8 mouse cellular contexts compared by ENCODE assay signal in genomic region chr12:80389448-80389847, GRCm38 (mm10). TPM values are rescaled to one million over a fixed set of nuclear protein-coding genes. Genes with fewer than 3 reads are reported as not detected.
DNase-seq lines count a peak whose midpoint lies in the region.

No protein-coding gene starts in this region.

- intact Hi-C loops in heart, postnatal 10 days (cut with DNase I): loop anchor here (1.0 kb wide), 1 partner anchor 232 kb away; no protein-coding TSS in a partner anchor
- intact Hi-C loops in heart, postnatal 36 days (cut with DNase I): loop anchor here (2.0 to 5.0 kb wide), 2 partner anchors 142 to 231 kb away; no protein-coding TSS in a partner anchor

- DNase-seq in heart, postnatal 10 days: peak; percentile 52 to 59
- DNase-seq in heart, postnatal 36 days: no peak
- peak; percentile 26 for DNase-seq in thymus, postnatal 14 days
- DNase-seq in thymus, adult 18-20 months: no peak
- peak; percentile 43 for DNase-seq in induced T-regulatory cell, adult 2 months (ENCODE audit: low read depth)
- no peak for DNase-seq in T-cell, adult 2 months (ENCODE audit: low spot score)
- no peak for DNase-seq in ovary, postnatal 14 days (ENCODE audit: low spot score)
- DNase-seq in adrenal gland, adult 18-20 months (ENCODE audit: low spot score in 2 of 2): no peak

RNA-seq across cellular contexts. Expression of gene Dcaf5, which starts 47.0 kb away (rescaled TPM):
- total RNA-seq in heart, postnatal 10 days (2021): 10 to 100 TPM; 34.0 to 42.4 TPM
- total RNA-seq in heart, postnatal 36 days (2021): 10 to 100 TPM; 38.4 TPM
- 10 to 100 TPM; 30.6 to 33.7 TPM for total RNA-seq in adrenal gland, adult 18-20 months (2021)

Comparison
In these comparisons a context has a peak if more than half of its experiments do, and no peak if none do; other contexts are left out.
1. DNase-seq: peak in heart, postnatal 10 days (2 of 2), thymus, postnatal 14 days (single experiment) and induced T-regulatory cell, adult 2 months (single experiment); none in heart, postnatal 36 days (0 of 2), thymus, adult 18-20 months (0 of 2), T-cell, adult 2 months (single experiment), ovary, postnatal 14 days (single experiment) and adrenal gland, adult 18-20 months (0 of 2).